Mouse (Mus musculus) CH12.LX (cell line): ENCODE data around the gene Morc2a.

Source experiments
- CHD1 ChIP-seq: IDR thresholded peaks from 2 replicates; pipeline ENCODE4 v1.6.1; 2012; ENCODE audit warnings: low read depth, low read length, improper control_type of control experiment, inconsistent platforms
- CHD2 ChIP-seq: IDR thresholded peaks from 2 replicates; pipeline ENCODE4 v1.6.1; 2011; ENCODE audit warnings: low read length, improper control_type of control experiment
- RAD21 ChIP-seq: IDR thresholded peaks from 2 replicates; pipeline ENCODE4 v1.6.1; 2011; ENCODE audit warnings: low read depth, mild to moderate bottlenecking, low read length, improper control_type of control experiment, moderate library complexity
- ZC3H11A ChIP-seq: IDR thresholded peaks from 2 replicates; pipeline ENCODE4 v1.6.1; 2012; ENCODE audit warnings: low read depth, mild to moderate bottlenecking, inconsistent platforms, low read length, improper control_type of control experiment

GRCm38 (mm10) chr11:3667506-3667905 lies 18.5 kb downstream of the Morc2a start:
- TF ChIP-seq ZC3H11A, result no peak
- no peak for TF ChIP-seq CHD2
- TF ChIP-seq CHD1, result no peak
- TF ChIP-seq RAD21, result no peak
